In genomic region chr9:120603512-120603908, GRCm38 (mm10) we compare ENCODE assay signal across 9 mouse cellular contexts. TPM values are rescaled to one million over a fixed set of nuclear protein-coding genes. Genes with fewer than 3 reads are reported as not detected.
DNase-seq lines count a peak whose midpoint lies in the region; ATAC-seq lines count a peak whose summit lies in the region.
"Had no signal": no experiment of that assay in that cellular context is flagged by ENCODE, and none has a peak within 500 bp of the region (broad histone marks: within the 10 kb centered on the region; RNA-seq: fewer than 3 reads in every experiment).

No protein-coding gene starts in this region.

- DNase-seq in heart, postnatal 10 days = no peak
- peak; percentile 39 for DNase-seq in embryonic facial prominence, embryonic 10.5 days (ENCODE audit: low spot score)
- DNase-seq in hindbrain, embryonic 11.5 days (ENCODE audit: low spot score) = peak; percentile 36
- DNase-seq in midbrain, embryonic 14.5 days = peak; percentile 40
- DNase-seq in gastrocnemius, postnatal 4 days (ENCODE audit: low spot score in 2 of 2) = no peak
- DNase-seq in adrenal gland, adult (ENCODE audit: inconsistent age in 2 of 2, low spot score in 1 of 2) = no peak
- no peak for DNase-seq in liver

- ATAC-seq in heart, embryonic 13.5 days (ENCODE audit: extremely low read depth, insufficient number of reproducible peaks, low FRiP score, low TSS enrichment) = no peak
- peak; percentile 41; the same call in 1 of the 2 replicates for ATAC-seq in hindbrain, embryonic 11.5 days (ENCODE audit: low FRiP score)
- no peak for ATAC-seq in midbrain, embryonic 14.5 days (ENCODE audit: low FRiP score, low TSS enrichment)

- peak overlapping the region; percentile 62 for H3K9ac ChIP-seq in heart, embryonic 13.5 days
- H3K9ac ChIP-seq in hindbrain, embryonic 11.5 days (ENCODE audit: low read depth, low read length) = peak overlapping the region; percentile 19; the same call in 1 of the 2 replicates
- H3K9ac ChIP-seq in midbrain, embryonic 14.5 days (replicated peaks; ENCODE audit: low read length) = no peak overlapping the region; the same call in 1 of the 2 replicates
- H3K9ac ChIP-seq: liver, embryonic 15.5 days had no signal

- peaks cover 8% of the 10 kb centered on the region; the same call in 1 of the 2 replicates for H3K27me3 ChIP-seq in heart, embryonic 13.5 days (replicated peaks)
- H3K27me3 ChIP-seq in embryonic facial prominence, embryonic 10.5 days (replicated peaks; ENCODE audit: low read depth, poor library complexity, severe bottlenecking) = peaks cover 9% of the 10 kb centered on the region; the same call in 1 of the 2 replicates
- H3K27me3 ChIP-seq in hindbrain, embryonic 11.5 days (ENCODE audit: control insufficient read depth, insufficient read depth, low read length) = no peaks in the 10 kb centered on the region
- no peaks in the 10 kb centered on the region for H3K27me3 ChIP-seq in midbrain, embryonic 14.5 days (ENCODE audit: control insufficient read depth, insufficient read depth, low read length)
- H3K27me3 ChIP-seq: liver, embryonic 15.5 days had no signal

- intact Hi-C loops in heart, postnatal 10 days (cut with DNase I) = loop anchor here (1.0 to 10.0 kb wide), 7 partner anchors 87 to 637 kb away; no protein-coding TSS in a partner anchor

- H3K27ac ChIP-seq in heart, embryonic 13.5 days (replicated peaks) = no peak overlapping the region
- H3K27ac ChIP-seq in embryonic facial prominence, embryonic 10.5 days (replicated peaks) = peak overlapping the region; percentile 74
- peak overlapping the region; percentile 62; the same call in 1 of the 2 replicates for H3K27ac ChIP-seq in hindbrain, embryonic 11.5 days (ENCODE audit: low read depth, low read length)
- H3K27ac ChIP-seq in midbrain, embryonic 14.5 days (replicated peaks; ENCODE audit: low read depth, low read length) = peak overlapping the region; percentile 55
- H3K27ac ChIP-seq: liver, embryonic 15.5 days had no signal

- peaks cover 23% of the 10 kb centered on the region for H3K4me1 ChIP-seq in heart, embryonic 13.5 days
- peaks cover 29% of the 10 kb centered on the region for H3K4me1 ChIP-seq in embryonic facial prominence, embryonic 10.5 days
- peaks cover 5% of the 10 kb centered on the region for H3K4me1 ChIP-seq in hindbrain, embryonic 11.5 days (replicated peaks; ENCODE audit: control insufficient read depth, insufficient read depth, low read length)
- H3K4me1 ChIP-seq in midbrain, embryonic 14.5 days (ENCODE audit: control insufficient read depth, insufficient read depth, low read length) = peaks cover 16% of the 10 kb centered on the region

- 28% methylated on average over 10 of the region's 10 CpGs for WGBS in heart, embryonic 13.5 days
- WGBS in embryonic facial prominence, embryonic 10.5 days = 6% methylated on average over 10 of the region's 10 CpGs
- WGBS in hindbrain, embryonic 11.5 days = 15% methylated on average over 10 of the region's 10 CpGs
- WGBS in midbrain, embryonic 14.5 days = 6% methylated on average over 10 of the region's 10 CpGs

- H3K9me3 ChIP-seq in heart, embryonic 13.5 days = peaks cover 19% of the 10 kb centered on the region
- H3K9me3 ChIP-seq in embryonic facial prominence, embryonic 10.5 days = peaks cover 13% of the 10 kb centered on the region
- peaks cover 9% of the 10 kb centered on the region; the same call in 1 of the 2 replicates for H3K9me3 ChIP-seq in hindbrain, embryonic 11.5 days (ENCODE audit: control insufficient read depth, low read length)
- H3K9me3 ChIP-seq in midbrain, embryonic 14.5 days (ENCODE audit: control insufficient read depth, low read length) = 0 out of 2 replicates have a peak, but pooled peaks cover 8% of the 10 kb centered on the region
- H3K9me3 ChIP-seq: liver, embryonic 15.5 days had no signal

- 0 out of 2 replicates have a peak overlapping the region, but pooled peaks have one; percentile 3 for H3K4me3 ChIP-seq in heart, embryonic 13.5 days
- peak overlapping the region; percentile 36 for H3K4me3 ChIP-seq in embryonic facial prominence, embryonic 10.5 days
- H3K4me3 ChIP-seq in hindbrain, embryonic 11.5 days (ENCODE audit: low read depth, low read length) = no peak overlapping the region
- no peak overlapping the region for H3K4me3 ChIP-seq in midbrain, embryonic 14.5 days (replicated peaks; ENCODE audit: low read depth, low read length)
- H3K4me3 ChIP-seq: liver, embryonic 15.5 days had no signal

- H3K4me2 ChIP-seq in heart, embryonic 13.5 days = peak overlapping the region; percentile 54
- H3K4me2 ChIP-seq in hindbrain, embryonic 11.5 days (replicated peaks; ENCODE audit: low read depth, low read length) = peak overlapping the region; percentile 29; the same call in 1 of the 2 replicates
- peak overlapping the region; percentile 40 for H3K4me2 ChIP-seq in midbrain, embryonic 14.5 days (ENCODE audit: low read length)

- no peaks in the 10 kb centered on the region for H3K36me3 ChIP-seq in heart, embryonic 13.5 days
- no peaks in the 10 kb centered on the region for H3K36me3 ChIP-seq in embryonic facial prominence, embryonic 10.5 days (replicated peaks)
- H3K36me3 ChIP-seq in hindbrain, embryonic 11.5 days (ENCODE audit: control insufficient read depth, insufficient read depth, low read length) = no peaks in the 10 kb centered on the region
- H3K36me3 ChIP-seq in midbrain, embryonic 14.5 days (ENCODE audit: control insufficient read depth, insufficient read depth, low read length) = no peaks in the 10 kb centered on the region
- H3K36me3 ChIP-seq: liver, embryonic 15.5 days had no signal

RNA-seq across cellular contexts. Expression of gene Rpl14, which starts 32.3 kb away (rescaled TPM):
- polyA plus RNA-seq in heart, embryonic 13.5 days (2015; fragmentation: Nextera tagmentation; extraction: Ambion mirVana) = 425 and 468 TPM in 2 replicates
- 100 to 1,000 TPM; 373 to 377 TPM for total RNA-seq in heart, postnatal 10 days (2021)
- 810 and 834 TPM in 2 replicates for polyA plus RNA-seq in embryonic facial prominence, embryonic 10.5 days (2016; fragmentation: Nextera tagmentation; extraction: Ambion mirVana)
- 822 and 883 TPM in 2 replicates for polyA plus RNA-seq in hindbrain, embryonic 11.5 days (2014; fragmentation: Nextera tagmentation; extraction: Ambion mirVana)
- 523 and 525 TPM in 2 replicates for polyA plus RNA-seq in midbrain, embryonic 14.5 days (2014; fragmentation: Nextera tagmentation; extraction: Ambion mirVana)
- 100 to 1,000 TPM; 689 to 696 TPM for total RNA-seq in gastrocnemius, postnatal 4 days (2021)

Comparison
In these comparisons a context has a peak if more than half of its experiments do, and no peak if none do; other contexts are left out.
1. H3K4me3 ChIP-seq: peak in heart, embryonic 13.5 days (single experiment) and embryonic facial prominence, embryonic 10.5 days (single experiment); none in hindbrain, embryonic 11.5 days (single experiment) and midbrain, embryonic 14.5 days (single experiment).
2. DNase-seq: peak in embryonic facial prominence, embryonic 10.5 days (single experiment), hindbrain, embryonic 11.5 days (single experiment) and midbrain, embryonic 14.5 days (single experiment); none in heart, postnatal 10 days (0 of 2), gastrocnemius, postnatal 4 days (0 of 2), adrenal gland, adult (0 of 2) and liver (single experiment).
3. Peak in every context shown above with its lines, with median percentiles within 50 percentile points of each other: H3K4me2 ChIP-seq.